Mouse (Mus musculus): ENCODE measurements around the gene Grik4. TPM values are rescaled to one million over a fixed set of nuclear protein-coding genes. Genes with fewer than 3 reads are reported as not detected.

The Grik4 gene
- polyA plus RNA-seq, 1 experiment: 2.8 TPM

DNA sequence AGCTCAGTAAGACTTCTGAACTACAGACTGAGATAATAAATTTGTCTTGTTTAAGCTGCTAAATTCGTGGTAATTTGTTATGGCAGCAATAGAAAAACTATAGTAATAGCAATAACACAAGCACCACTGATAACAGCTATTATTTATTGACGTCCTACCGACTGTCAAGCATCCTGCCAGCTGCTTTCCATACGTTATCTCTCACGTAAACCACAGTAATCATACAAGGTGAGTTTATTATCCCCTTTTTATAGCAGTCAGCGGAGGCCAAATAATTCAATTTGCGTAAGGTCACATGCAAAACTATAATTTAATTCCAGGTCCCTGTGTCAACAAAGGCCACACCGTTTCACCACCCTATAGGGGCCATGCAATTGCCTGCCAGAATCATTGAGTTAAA, 147.0 kb downstream of the Grik4 start:
- Histone ChIP-seq H3K27me3 (ENCODE audit: control insufficient read depth, insufficient read depth, low read length) (no peaks in the 10 kb centered on the region), H3K36me3 (ENCODE audit: control insufficient read depth, insufficient read depth, low read length) (no peaks in the 10 kb centered on the region), H3K4me3 (ENCODE audit: control insufficient read depth, low read depth, low read length) (no peak overlapping the region), H3K27ac (ENCODE audit: control insufficient read depth, insufficient read depth, low read depth, low read length) (no peak overlapping the region), H3K4me1 (ENCODE audit: control insufficient read depth, insufficient read depth, low read length) (no peaks in the 10 kb centered on the region)
- TF ChIP-seq POLR2A (IDR thresholded peaks at IDR 0.05; ENCODE audit: control insufficient read depth, low read depth, low read length): no peak
- TF ChIP-seq CTCF (IDR thresholded peaks at IDR 0.05; ENCODE audit: control insufficient read depth, insufficient read depth, insufficient replicate concordance, low read depth, low read length): no peak

DNA sequence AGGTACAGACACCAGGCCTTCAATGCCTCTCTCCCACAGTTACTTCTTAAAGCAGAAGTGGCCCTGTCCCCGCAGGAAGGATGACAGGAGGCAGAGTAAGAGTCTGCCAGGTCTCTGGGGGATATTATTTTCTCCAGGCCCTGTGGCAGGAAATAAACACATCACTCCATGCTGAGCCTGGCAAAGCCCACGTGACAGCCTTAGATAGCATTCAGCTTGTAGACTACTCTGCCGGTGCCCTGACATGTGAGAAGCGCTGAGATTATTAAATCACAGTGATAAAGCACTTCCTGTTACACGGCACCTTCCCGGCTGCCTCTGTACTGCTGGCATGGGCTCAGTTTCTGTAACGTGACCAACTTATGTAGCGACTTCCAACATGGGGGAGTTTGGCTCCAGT, 148.4 kb downstream of the Grik4 start:
- TF ChIP-seq POLR2A (IDR thresholded peaks at IDR 0.05; ENCODE audit: control insufficient read depth, low read depth, low read length) (no peak), CTCF (IDR thresholded peaks at IDR 0.05; ENCODE audit: control insufficient read depth, insufficient read depth, insufficient replicate concordance, low read depth, low read length) (no peak)
- no peaks in the 10 kb centered on the region for H3K36me3 ChIP-seq (ENCODE audit: control insufficient read depth, insufficient read depth, low read length)
- H3K4me1 ChIP-seq (ENCODE audit: control insufficient read depth, insufficient read depth, low read length): no peaks in the 10 kb centered on the region
- no peak overlapping the region for H3K4me3 ChIP-seq (ENCODE audit: control insufficient read depth, low read depth, low read length)
- no peak overlapping the region for H3K27ac ChIP-seq (ENCODE audit: control insufficient read depth, insufficient read depth, low read depth, low read length)
- no peaks in the 10 kb centered on the region for H3K27me3 ChIP-seq (ENCODE audit: control insufficient read depth, insufficient read depth, low read length)

DNA sequence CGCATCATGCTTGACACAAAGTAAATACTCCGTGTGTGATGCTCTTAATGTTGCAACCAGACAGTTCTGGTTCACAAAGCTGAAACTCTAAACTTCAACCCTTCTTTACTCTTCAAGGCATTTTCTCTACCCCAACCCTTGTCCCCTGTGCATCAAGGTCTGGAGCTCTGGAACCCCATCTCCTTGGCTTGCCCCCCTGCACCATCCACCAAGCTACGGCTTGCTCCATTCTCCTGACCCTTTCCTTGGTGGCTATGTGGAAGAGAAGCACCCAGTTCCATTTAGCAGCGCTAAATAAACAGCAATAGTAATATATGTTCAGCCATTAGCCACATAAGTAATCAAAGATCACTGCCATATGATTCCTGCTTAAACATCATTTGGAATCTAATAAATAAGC, 150.3 kb downstream of the Grik4 start:
- Histone ChIP-seq H3K4me1 (ENCODE audit: control insufficient read depth, insufficient read depth, low read length) (no peaks in the 10 kb centered on the region), H3K27ac (ENCODE audit: control insufficient read depth, insufficient read depth, low read depth, low read length) (no peak overlapping the region), H3K36me3 (ENCODE audit: control insufficient read depth, insufficient read depth, low read length) (no peaks in the 10 kb centered on the region), H3K4me3 (ENCODE audit: control insufficient read depth, low read depth, low read length) (no peak overlapping the region), H3K27me3 (ENCODE audit: control insufficient read depth, insufficient read depth, low read length) (no peaks in the 10 kb centered on the region)
- TF ChIP-seq CTCF (IDR thresholded peaks at IDR 0.05; ENCODE audit: control insufficient read depth, insufficient read depth, insufficient replicate concordance, low read depth, low read length) (no peak), POLR2A (IDR thresholded peaks at IDR 0.05; ENCODE audit: control insufficient read depth, low read depth, low read length) (no peak)

DNA sequence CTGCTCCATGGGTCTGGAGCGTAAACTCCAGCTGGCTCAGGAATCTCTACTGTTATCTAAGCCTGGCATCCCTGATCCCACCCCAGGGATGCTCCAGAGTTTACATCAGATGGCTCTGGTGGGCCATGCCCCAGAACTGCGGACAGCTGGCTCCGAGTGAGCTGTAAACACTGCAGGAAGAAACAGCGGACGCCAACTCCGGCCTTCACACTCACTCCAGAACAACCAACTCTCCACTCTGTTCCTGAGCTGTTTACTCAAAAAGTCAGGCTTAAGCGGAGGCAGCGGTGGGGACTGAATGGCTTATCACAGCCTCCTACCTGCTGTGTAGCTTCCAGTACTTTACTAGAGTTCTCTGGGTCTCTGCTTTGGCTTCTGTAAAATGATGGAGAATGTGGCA, 150.7 kb downstream of the Grik4 start:
- Histone ChIP-seq H3K4me1 (ENCODE audit: control insufficient read depth, insufficient read depth, low read length) (no peaks in the 10 kb centered on the region), H3K36me3 (ENCODE audit: control insufficient read depth, insufficient read depth, low read length) (no peaks in the 10 kb centered on the region), H3K27ac (ENCODE audit: control insufficient read depth, insufficient read depth, low read depth, low read length) (no peak overlapping the region), H3K4me3 (ENCODE audit: control insufficient read depth, low read depth, low read length) (no peak overlapping the region), H3K27me3 (ENCODE audit: control insufficient read depth, insufficient read depth, low read length) (no peaks in the 10 kb centered on the region)
- TF ChIP-seq CTCF (IDR thresholded peaks at IDR 0.05; ENCODE audit: control insufficient read depth, insufficient read depth, insufficient replicate concordance, low read depth, low read length) (no peak), POLR2A (IDR thresholded peaks at IDR 0.05; ENCODE audit: control insufficient read depth, low read depth, low read length) (no peak)

DNA sequence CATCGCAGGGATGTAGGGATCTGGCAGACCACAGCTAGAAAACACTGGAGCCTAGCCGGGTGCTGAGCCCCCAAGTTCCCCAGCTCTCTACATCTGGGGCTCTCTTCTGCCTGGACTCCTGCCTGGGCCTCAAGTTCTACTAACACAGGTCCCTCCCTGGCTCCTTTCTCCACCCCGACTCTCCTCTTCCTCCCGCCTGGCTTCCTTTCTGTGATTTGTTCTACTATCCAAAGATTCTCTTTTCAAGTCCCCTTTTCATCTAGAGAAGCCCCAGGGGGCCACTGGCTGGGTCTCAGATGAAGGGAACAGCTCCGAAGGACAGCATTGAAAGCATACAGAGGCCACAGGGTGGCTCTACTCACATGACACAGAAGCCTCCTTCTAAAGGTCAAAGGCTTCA, 151.9 kb downstream of the Grik4 start:
- no peak for TF ChIP-seq POLR2A (IDR thresholded peaks at IDR 0.05; ENCODE audit: control insufficient read depth, low read depth, low read length)
- TF ChIP-seq CTCF (IDR thresholded peaks at IDR 0.05; ENCODE audit: control insufficient read depth, insufficient read depth, insufficient replicate concordance, low read depth, low read length): no peak

DNA sequence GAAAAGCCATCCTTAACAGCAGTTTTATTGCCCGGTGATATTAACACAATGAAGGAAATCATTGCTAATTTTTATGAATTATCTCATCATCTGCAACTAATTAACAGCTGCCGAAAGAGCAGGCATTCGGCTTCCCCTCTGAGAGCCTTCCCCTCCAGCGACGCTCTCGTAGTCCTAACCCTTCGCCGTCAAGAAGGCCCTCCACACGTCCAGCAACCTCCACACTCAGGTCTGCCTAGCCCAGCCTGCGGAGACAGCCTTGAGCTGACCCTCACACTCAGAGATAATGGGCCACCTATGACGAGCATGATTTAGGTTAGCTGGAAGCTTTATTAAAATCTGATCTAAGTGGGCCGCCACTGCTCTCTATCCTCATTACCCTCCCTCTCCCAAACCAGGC, 152.5 kb downstream of the Grik4 start:
- H3K27ac ChIP-seq (ENCODE audit: control insufficient read depth, insufficient read depth, low read depth, low read length): no peak overlapping the region
- no peaks in the 10 kb centered on the region for H3K27me3 ChIP-seq (ENCODE audit: control insufficient read depth, insufficient read depth, low read length)
- H3K36me3 ChIP-seq (ENCODE audit: control insufficient read depth, insufficient read depth, low read length): no peaks in the 10 kb centered on the region
- H3K4me1 ChIP-seq (ENCODE audit: control insufficient read depth, insufficient read depth, low read length): no peaks in the 10 kb centered on the region
- TF ChIP-seq CTCF (IDR thresholded peaks at IDR 0.05; ENCODE audit: control insufficient read depth, insufficient read depth, insufficient replicate concordance, low read depth, low read length) (no peak), POLR2A (IDR thresholded peaks at IDR 0.05; ENCODE audit: control insufficient read depth, low read depth, low read length) (no peak)
- H3K4me3 ChIP-seq (ENCODE audit: control insufficient read depth, low read depth, low read length): no peak overlapping the region

More for the DNA sequence above, 151.9 kb downstream of the Grik4 start:
- H3K36me3 ChIP-seq (ENCODE audit: control insufficient read depth, insufficient read depth, low read length): no peaks in the 10 kb centered on the region
- H3K4me1 ChIP-seq (ENCODE audit: control insufficient read depth, insufficient read depth, low read length): no peaks in the 10 kb centered on the region
- H3K27ac ChIP-seq (ENCODE audit: control insufficient read depth, insufficient read depth, low read depth, low read length): no peak overlapping the region
- no peak overlapping the region for H3K4me3 ChIP-seq (ENCODE audit: control insufficient read depth, low read depth, low read length)
- H3K27me3 ChIP-seq (ENCODE audit: control insufficient read depth, insufficient read depth, low read length): no peaks in the 10 kb centered on the region

DNA sequence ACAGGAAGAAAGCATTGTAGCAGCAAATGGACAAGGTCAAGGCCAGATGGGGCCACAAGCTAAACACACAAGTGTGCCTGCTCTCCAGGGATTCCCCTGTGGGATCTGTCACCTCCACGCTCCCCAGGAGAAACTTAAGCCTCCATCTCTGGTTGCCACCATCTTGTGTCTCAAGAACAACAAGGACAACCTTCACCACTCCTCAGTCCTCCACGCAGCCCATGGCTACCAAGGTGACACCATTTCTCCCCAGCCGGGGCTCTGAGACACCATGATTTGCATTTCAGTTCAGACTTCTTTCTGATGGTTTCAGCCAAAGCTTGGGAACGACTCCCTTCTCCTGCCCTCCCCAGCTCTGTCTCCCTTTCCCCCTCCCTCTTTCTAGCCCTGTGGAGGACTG, 152.9 kb downstream of the Grik4 start:
- H3K4me3 ChIP-seq (ENCODE audit: control insufficient read depth, low read depth, low read length): no peak overlapping the region
- H3K36me3 ChIP-seq (ENCODE audit: control insufficient read depth, insufficient read depth, low read length): no peaks in the 10 kb centered on the region
- TF ChIP-seq POLR2A (IDR thresholded peaks at IDR 0.05; ENCODE audit: control insufficient read depth, low read depth, low read length) (no peak), CTCF (IDR thresholded peaks at IDR 0.05; ENCODE audit: control insufficient read depth, insufficient read depth, insufficient replicate concordance, low read depth, low read length) (no peak)
- H3K27me3 ChIP-seq (ENCODE audit: control insufficient read depth, insufficient read depth, low read length): no peaks in the 10 kb centered on the region
- no peak overlapping the region for H3K27ac ChIP-seq (ENCODE audit: control insufficient read depth, insufficient read depth, low read depth, low read length)
- H3K4me1 ChIP-seq (ENCODE audit: control insufficient read depth, insufficient read depth, low read length): no peaks in the 10 kb centered on the region

DNA sequence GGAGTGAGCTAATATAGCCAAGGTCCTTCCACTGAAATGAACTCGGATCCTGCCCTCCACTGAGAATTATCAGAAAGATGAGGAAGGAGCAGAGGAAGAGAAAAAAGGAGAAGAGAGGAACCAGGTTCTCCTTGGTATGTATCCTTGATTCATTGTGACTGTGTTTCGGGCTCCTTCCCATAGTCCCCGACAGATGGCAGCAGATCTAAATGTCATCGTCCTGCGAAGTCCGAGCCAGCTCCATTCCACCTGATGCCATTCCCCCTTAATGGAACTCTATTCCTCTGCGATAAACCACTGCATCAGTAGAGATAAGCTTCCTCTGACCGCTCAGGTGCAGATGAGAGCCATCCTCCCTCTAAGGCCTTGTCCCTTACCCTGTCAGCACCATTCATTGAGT, 155.8 kb downstream of the Grik4 start:
- Histone ChIP-seq H3K27me3 (ENCODE audit: control insufficient read depth, insufficient read depth, low read length) (no peaks in the 10 kb centered on the region), H3K4me3 (ENCODE audit: control insufficient read depth, low read depth, low read length) (no peak overlapping the region), H3K36me3 (ENCODE audit: control insufficient read depth, insufficient read depth, low read length) (no peaks in the 10 kb centered on the region), H3K27ac (ENCODE audit: control insufficient read depth, insufficient read depth, low read depth, low read length) (no peak overlapping the region), H3K4me1 (ENCODE audit: control insufficient read depth, insufficient read depth, low read length) (no peaks in the 10 kb centered on the region)
- TF ChIP-seq POLR2A (IDR thresholded peaks at IDR 0.05; ENCODE audit: control insufficient read depth, low read depth, low read length) (no peak), CTCF (IDR thresholded peaks at IDR 0.05; ENCODE audit: control insufficient read depth, insufficient read depth, insufficient replicate concordance, low read depth, low read length) (peak; percentile 40; the same call in 1 of the 2 replicates)
